Mouse (Mus musculus): ENCODE data around the gene Ccng1.
"Not testable (repeated sequence)": the region's sequence is repeated elsewhere in the genome, so short reads cannot be mapped to it uniquely, and the experiment has no call there.

The Ccng1 gene

GRCm38 (mm10) chr11:40718324-40718723, 36.8 kb downstream of the Ccng1 start:
- DNase-seq (ENCODE audit: low spot score in 2 of 2) = no peak

- DNase-seq (ENCODE audit: low spot score in 2 of 2) = no peak
Observed at GRCm38 (mm10) chr11:40715524-40715923, 39.6 kb downstream of the Ccng1 start.

GRCm38 (mm10) chr11:40713858-40714257, 41.3 kb downstream of the Ccng1 start:
- no peak for DNase-seq (ENCODE audit: low spot score in 2 of 2)

GRCm38 (mm10) chr11:40709899-40710298, 45.2 kb downstream of the Ccng1 start:
- not testable (repeated sequence) for DNase-seq (ENCODE audit: low spot score in 2 of 2)

Data from left cerebral cortex, adult 9 months (tissue).